Comparison of ENCODE assay signal across 33 mouse cellular contexts in the genomic region with DNA sequence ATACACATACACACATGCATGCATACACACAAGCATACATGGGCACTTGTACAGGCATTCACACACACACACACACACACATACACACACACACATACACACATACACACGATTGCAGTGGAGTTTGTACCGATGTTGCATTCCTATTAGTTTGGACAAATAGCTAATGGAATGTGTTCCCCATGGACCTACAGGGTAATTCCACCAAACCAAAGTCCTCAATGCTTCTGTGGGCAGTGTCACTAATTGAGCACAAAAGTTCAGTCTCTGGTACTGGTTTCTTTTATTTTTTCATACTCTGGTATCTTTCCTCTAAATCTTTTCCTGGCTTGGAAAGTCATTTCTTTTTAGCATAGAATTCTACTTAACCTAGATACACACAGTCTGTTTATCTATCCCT. TPM values are rescaled to one million over a fixed set of nuclear protein-coding genes. Genes with fewer than 3 reads are reported as not detected.
"Had no signal": no experiment of that assay in that cellular context is flagged by ENCODE, and none has a peak within 500 bp of the region (broad histone marks: within the 10 kb centered on the region; RNA-seq: fewer than 3 reads in every experiment).

No protein-coding gene starts in this region.

- H3K27me3 ChIP-seq: heart, embryonic 12.5 days; heart, embryonic 13.5 days; heart, embryonic 15.5 days; hindbrain, embryonic 12.5 days; hindbrain, embryonic 15.5 days; kidney, embryonic 15.5 days had no signal

- H3K4me3 ChIP-seq: heart, adult 2 months; heart, embryonic 10.5 days; heart, embryonic 12.5 days; heart, embryonic 13.5 days; heart, embryonic 15.5 days; hindbrain, embryonic 10.5 days; hindbrain, embryonic 12.5 days; hindbrain, embryonic 15.5 days; kidney, embryonic 15.5 days; layer of hippocampus, adult 2 months; left cerebral cortex, adult 2 months had no signal

- H3K27ac ChIP-seq: heart, adult 2 months; heart, embryonic 10.5 days; heart, embryonic 13.5 days; heart, embryonic 15.5 days; hindbrain, embryonic 10.5 days; hindbrain, embryonic 12.5 days; hindbrain, embryonic 14.5 days; hindbrain, embryonic 15.5 days; hindbrain, postnatal 0 days; kidney, embryonic 15.5 days; kidney, postnatal 0 days; layer of hippocampus, adult 2 months; left cerebral cortex, adult 2 months had no signal

- ATAC-seq: hindbrain, embryonic 16.5 days; hindbrain, postnatal 0 days; inflammation-experienced regulatory T-cells, adult 6 months had no signal

- H3K36me3 ChIP-seq: heart, embryonic 10.5 days; heart, embryonic 12.5 days; heart, embryonic 13.5 days; heart, embryonic 15.5 days; hindbrain, embryonic 10.5 days; hindbrain, embryonic 12.5 days; hindbrain, embryonic 15.5 days; kidney, embryonic 15.5 days had no signal

- DNase-seq: heart, adult 2 months; heart, postnatal 10 days; heart, postnatal 14 days; heart, postnatal 36 days; heart, postnatal 4 days; kidney, adult 11 months; kidney, adult 18-20 months; kidney, adult 2 months; kidney, adult 8-10 months; kidney, adult 9 months; kidney, postnatal 10 days; kidney, postnatal 14 days; kidney, postnatal 25 days; kidney, postnatal 36 days; kidney, postnatal 4 days; layer of hippocampus, adult 9-11 months; layer of hippocampus, postnatal 36 days had no signal

- H3K9me3 ChIP-seq: heart, embryonic 10.5 days; heart, embryonic 12.5 days; heart, embryonic 13.5 days; heart, embryonic 15.5 days; hindbrain, embryonic 10.5 days; hindbrain, embryonic 12.5 days; hindbrain, embryonic 15.5 days; kidney, embryonic 15.5 days had no signal

- H3K4me1 ChIP-seq: heart, embryonic 10.5 days; heart, embryonic 12.5 days; heart, embryonic 13.5 days; heart, embryonic 15.5 days; hindbrain, embryonic 10.5 days; hindbrain, embryonic 12.5 days; hindbrain, embryonic 15.5 days; kidney, embryonic 15.5 days had no signal

- H3K4me2 ChIP-seq: heart, embryonic 11.5 days; heart, embryonic 12.5 days; heart, embryonic 13.5 days; heart, embryonic 15.5 days; hindbrain, embryonic 12.5 days; hindbrain, embryonic 14.5 days; hindbrain, embryonic 15.5 days; kidney, embryonic 15.5 days had no signal

- H3K9ac ChIP-seq: heart, embryonic 12.5 days; heart, embryonic 13.5 days; heart, embryonic 15.5 days; hindbrain, embryonic 12.5 days; hindbrain, embryonic 14.5 days; hindbrain, embryonic 15.5 days; kidney, embryonic 15.5 days had no signal

RNA-seq across cellular contexts. Expression of gene Far2, which starts 36.8 kb away (rescaled TPM):
- polyA plus RNA-seq: heart, adult 2 months had no signal
